Mouse (Mus musculus) ES-E14 (cell line): ENCODE results near the gene Chga.

Experiments
- CHD2 ChIP-seq: IDR thresholded peaks from 2 replicates; pipeline ENCODE4 v1.6.1; 2014; ENCODE audit warnings: mild to moderate bottlenecking, low read depth, low read length, inconsistent platforms
- HCFC1 ChIP-seq: IDR thresholded peaks from 2 replicates; pipeline ENCODE4 v1.6.1; 2012; ENCODE audit warnings: low read length, inconsistent platforms, borderline replicate concordance; ENCODE audit not compliant: insufficient read depth
- MAFK ChIP-seq: IDR thresholded peaks from 2 replicates; pipeline ENCODE4 v1.6.1; 2014; ENCODE audit warnings: mild to moderate bottlenecking, low read depth, low read length, inconsistent platforms; ENCODE audit not compliant: insufficient read depth
- ZC3H11A ChIP-seq: IDR thresholded peaks from 2 replicates; pipeline ENCODE4 v1.6.1; 2012; ENCODE audit warnings: low read depth, mild to moderate bottlenecking, inconsistent platforms, low read length, borderline replicate concordance
- ZNF384 ChIP-seq: IDR thresholded peaks from 2 replicates; pipeline ENCODE4 v1.6.1; 2012; ENCODE audit warnings: low read depth, low read length, inconsistent platforms

DNA sequence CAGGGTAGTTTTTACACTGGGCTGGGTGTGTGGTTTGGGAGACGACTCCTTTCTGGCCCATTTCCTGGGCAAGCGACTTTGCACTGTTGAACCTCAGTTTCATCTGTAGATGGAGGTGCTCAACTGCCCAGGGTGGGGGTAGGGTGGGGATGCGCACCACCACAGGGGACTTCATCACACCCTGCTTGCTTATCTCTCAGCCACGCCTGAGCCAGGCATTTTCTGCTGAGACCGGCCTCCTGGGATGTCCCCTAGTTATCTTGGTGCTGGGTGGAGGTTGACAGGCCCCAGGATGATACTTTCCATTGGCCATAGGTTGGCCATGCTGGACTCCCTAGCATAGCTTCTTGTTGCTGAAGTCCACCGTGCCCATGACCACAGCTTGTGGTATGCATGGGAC, 10.3 kb downstream of the Chga start:
- TF ChIP-seq CHD2 (no peak), ZC3H11A (no peak), ZNF384 (no peak), HCFC1 (no peak), MAFK (no peak)
